In genomic region chr2:166227496-166227895, GRCm38 (mm10) we compare ENCODE assay signal across 19 mouse cellular contexts.
DNase-seq lines count a peak whose midpoint lies in the region; ATAC-seq lines count a peak whose summit lies in the region.
"Had no signal": no experiment of that assay in that cellular context is flagged by ENCODE, and none has a peak within 500 bp of the region (broad histone marks: within the 10 kb centered on the region; RNA-seq: fewer than 3 reads in every experiment).

No protein-coding gene starts in this region.

- H3K27ac ChIP-seq in heart, embryonic 10.5 days: peak overlapping the region; percentile 70; the same call in 1 of the 2 replicates
- H3K27ac ChIP-seq in embryonic facial prominence, embryonic 10.5 days (replicated peaks): peak overlapping the region; percentile 77
- H3K27ac ChIP-seq: layer of hippocampus, adult 2 months; liver, embryonic 13.5 days; stomach, postnatal 0 days had no signal

- peaks cover 33% of the 10 kb centered on the region for H3K4me1 ChIP-seq in heart, embryonic 10.5 days
- peaks cover 49% of the 10 kb centered on the region for H3K4me1 ChIP-seq in embryonic facial prominence, embryonic 10.5 days

- DNase-seq in heart, embryonic 10.5 days (ENCODE audit: low spot score): no peak
- no peak for DNase-seq in heart, adult 18-20 months
- peak; percentile 34 for DNase-seq in CD4-positive helper T cell, adult 2 months (ENCODE audit: low read depth, low spot score)
- no peak for DNase-seq in embryonic facial prominence, embryonic 10.5 days (ENCODE audit: low spot score)
- no peak for DNase-seq in layer of hippocampus, adult 11-12 months (ENCODE audit: low spot score)
- no peak for DNase-seq in lung, postnatal 36 days
- DNase-seq: adrenal gland, postnatal 14 days; cerebellum, adult 9-10 months; kidney, postnatal 14 days; liver, embryonic 13.5 days; lung, adult 2 months; lung, postnatal 4 days; thymus, adult 2 months; thymus, postnatal 4 days had no signal

- ATAC-seq in megakaryocyte, adult 5-6 weeks (ENCODE audit: poor library complexity, severe bottlenecking): peak; percentile 50
- ATAC-seq: inflammation-experienced regulatory T-cells, adult 6 months had no signal

- no peaks in the 10 kb centered on the region for H3K9me3 ChIP-seq in heart, embryonic 10.5 days
- H3K9me3 ChIP-seq in embryonic facial prominence, embryonic 10.5 days: 0 out of 2 replicates have a peak, but pooled peaks cover 7% of the 10 kb centered on the region
- H3K9me3 ChIP-seq: forebrain, embryonic 12.5 days; liver, embryonic 13.5 days had no signal

- no peaks in the 10 kb centered on the region for H3K27me3 ChIP-seq in heart, embryonic 10.5 days (ENCODE audit: insufficient read depth, poor library complexity, severe bottlenecking)
- H3K27me3 ChIP-seq in embryonic facial prominence, embryonic 10.5 days (replicated peaks; ENCODE audit: low read depth, poor library complexity, severe bottlenecking): peaks cover 21% of the 10 kb centered on the region; the same call in 1 of the 2 replicates
- H3K27me3 ChIP-seq: liver, embryonic 13.5 days had no signal

- no peaks in the 10 kb centered on the region for H3K36me3 ChIP-seq in heart, embryonic 10.5 days
- H3K36me3 ChIP-seq in embryonic facial prominence, embryonic 10.5 days (replicated peaks): no peaks in the 10 kb centered on the region
- H3K36me3 ChIP-seq: forebrain, embryonic 12.5 days; liver, embryonic 13.5 days had no signal

- H3K4me3 ChIP-seq in heart, embryonic 10.5 days: no peak overlapping the region
- H3K4me3 ChIP-seq in embryonic facial prominence, embryonic 10.5 days: no peak overlapping the region
- H3K4me3 ChIP-seq: forebrain, embryonic 12.5 days; layer of hippocampus, adult 2 months; liver, embryonic 13.5 days had no signal

- WGBS in heart, embryonic 10.5 days: 55% methylated on average over 5 of the region's 5 CpGs
- 36% methylated on average over 5 of the region's 5 CpGs for WGBS in embryonic facial prominence, embryonic 10.5 days
